Comparison of ENCODE assay signal across 28 mouse cellular contexts in the genomic region with DNA sequence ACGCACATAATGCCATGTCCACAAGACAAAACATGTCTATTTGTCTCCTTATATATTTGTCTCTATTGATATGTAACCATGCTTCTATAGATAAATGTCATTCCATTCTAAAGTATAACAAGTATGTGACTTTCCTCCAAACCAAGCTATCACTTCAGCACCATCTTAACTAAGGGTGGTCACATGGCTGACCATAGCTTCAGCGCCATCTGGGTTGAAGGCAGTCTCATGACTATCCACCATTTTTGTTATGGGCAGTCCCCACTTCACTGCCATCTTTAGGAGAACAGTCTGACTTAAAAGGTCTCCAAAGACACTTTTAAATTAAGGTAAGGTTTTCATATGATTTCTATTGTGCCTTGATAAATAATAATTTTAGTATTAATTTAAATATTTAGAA.
"Had no signal": no experiment of that assay in that cellular context is flagged by ENCODE, and none has a peak within 500 bp of the region (broad histone marks: within the 10 kb centered on the region; RNA-seq: fewer than 3 reads in every experiment).

No protein-coding gene starts in this region.

- H3K9ac ChIP-seq: heart, embryonic 13.5 days; heart, embryonic 15.5 days; hindbrain, embryonic 13.5 days; hindbrain, embryonic 15.5 days; kidney, embryonic 15.5 days; limb, embryonic 13.5 days; limb, embryonic 15.5 days; liver, embryonic 12.5 days; liver, embryonic 14.5 days had no signal

- H3K4me1 ChIP-seq: heart, embryonic 13.5 days; heart, embryonic 15.5 days; hindbrain, embryonic 13.5 days; hindbrain, embryonic 15.5 days; kidney, embryonic 15.5 days; limb, embryonic 13.5 days; limb, embryonic 15.5 days; liver, embryonic 12.5 days had no signal

- H3K4me3 ChIP-seq: gastrocnemius, adult 2 months; heart, adult 2 months; heart, embryonic 13.5 days; heart, embryonic 15.5 days; hindbrain, embryonic 13.5 days; hindbrain, embryonic 15.5 days; kidney, embryonic 15.5 days; limb, embryonic 13.5 days; limb, embryonic 15.5 days; liver, embryonic 12.5 days had no signal

- ATAC-seq: hindbrain, postnatal 0 days; intestine, embryonic 16.5 days; liver, embryonic 12.5 days had no signal

- H3K27ac ChIP-seq: gastrocnemius, adult 2 months; heart, adult 2 months; heart, embryonic 13.5 days; heart, embryonic 15.5 days; hindbrain, embryonic 13.5 days; hindbrain, embryonic 15.5 days; hindbrain, postnatal 0 days; kidney, embryonic 15.5 days; kidney, postnatal 0 days; limb, embryonic 13.5 days; limb, embryonic 15.5 days; liver, embryonic 12.5 days; liver, embryonic 14.5 days had no signal

- H3K36me3 ChIP-seq: heart, embryonic 13.5 days; heart, embryonic 15.5 days; hindbrain, embryonic 13.5 days; hindbrain, embryonic 15.5 days; kidney, embryonic 15.5 days; limb, embryonic 13.5 days; limb, embryonic 15.5 days; liver, embryonic 12.5 days had no signal

- H3K9me3 ChIP-seq: heart, embryonic 15.5 days; hindbrain, embryonic 15.5 days; kidney, embryonic 15.5 days; limb, embryonic 13.5 days; limb, embryonic 15.5 days; liver, embryonic 12.5 days had no signal

- H3K27me3 ChIP-seq: heart, embryonic 13.5 days; heart, embryonic 15.5 days; hindbrain, embryonic 13.5 days; hindbrain, embryonic 15.5 days; kidney, embryonic 15.5 days; limb, embryonic 13.5 days; limb, embryonic 15.5 days; liver, embryonic 12.5 days had no signal

- DNase-seq: gastrocnemius, adult 2 months; gastrocnemius, postnatal 10 days; gastrocnemius, postnatal 36 days; heart, adult 11 months; heart, adult 2 months; heart, postnatal 14 days; heart, postnatal 36 days; kidney, adult 11 months; kidney, adult 2 months; kidney, adult 9 months; kidney, postnatal 14 days; kidney, postnatal 36 days; layer of hippocampus, adult 9-11 months; layer of hippocampus, postnatal 36 days; left cerebral cortex, postnatal 4 days had no signal

- H3K4me2 ChIP-seq: heart, embryonic 11.5 days; heart, embryonic 13.5 days; heart, embryonic 15.5 days; hindbrain, embryonic 13.5 days; hindbrain, embryonic 15.5 days; kidney, embryonic 15.5 days; limb, embryonic 13.5 days; limb, embryonic 15.5 days; liver, embryonic 12.5 days had no signal
